Mouse (Mus musculus): ENCODE measurements around the gene Clcn6.

The Clcn6 gene

DNA sequence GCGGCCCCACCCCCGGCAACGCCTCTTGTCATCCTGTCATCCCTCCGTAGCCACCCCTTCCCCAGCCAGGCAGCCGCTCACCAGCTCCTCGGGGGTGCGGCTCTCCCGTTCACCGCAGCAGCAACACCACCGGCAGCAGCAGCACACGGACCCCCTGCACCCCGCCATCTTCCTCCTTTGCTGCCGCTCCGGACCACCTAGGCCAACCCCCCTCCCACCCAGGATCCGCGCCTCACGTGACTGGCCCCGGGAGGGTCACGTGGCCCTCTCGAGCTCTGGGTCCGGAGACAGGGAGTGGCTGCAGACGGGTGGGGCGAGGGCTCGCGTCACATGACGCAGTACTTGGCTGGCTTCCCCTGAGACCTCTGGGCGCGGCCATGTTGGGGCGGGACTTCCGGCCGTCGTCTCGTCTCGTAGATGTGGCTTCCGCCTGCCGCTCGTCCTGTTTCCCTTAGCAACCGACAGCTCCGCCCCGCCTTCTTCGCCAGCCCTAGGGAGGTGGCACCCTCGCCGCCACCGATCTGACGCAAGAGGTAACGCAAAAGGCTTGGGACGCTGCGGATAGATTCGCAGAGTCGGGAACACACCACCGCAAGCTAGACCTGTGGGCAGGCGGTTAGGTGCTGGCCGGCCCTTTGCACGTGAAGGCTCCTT is at the start of gene Clcn6, which contains the start of gene Mthfr:
TSS of gene Clcn6 (minus strand) at position 222 of the 654 bp plus-strand sequence.
TSS of gene Mthfr (plus strand) at position 478 of the 654 bp plus-strand sequence.
- DNase-seq (ENCODE audit: low spot score): peak; percentile 98

DNA sequence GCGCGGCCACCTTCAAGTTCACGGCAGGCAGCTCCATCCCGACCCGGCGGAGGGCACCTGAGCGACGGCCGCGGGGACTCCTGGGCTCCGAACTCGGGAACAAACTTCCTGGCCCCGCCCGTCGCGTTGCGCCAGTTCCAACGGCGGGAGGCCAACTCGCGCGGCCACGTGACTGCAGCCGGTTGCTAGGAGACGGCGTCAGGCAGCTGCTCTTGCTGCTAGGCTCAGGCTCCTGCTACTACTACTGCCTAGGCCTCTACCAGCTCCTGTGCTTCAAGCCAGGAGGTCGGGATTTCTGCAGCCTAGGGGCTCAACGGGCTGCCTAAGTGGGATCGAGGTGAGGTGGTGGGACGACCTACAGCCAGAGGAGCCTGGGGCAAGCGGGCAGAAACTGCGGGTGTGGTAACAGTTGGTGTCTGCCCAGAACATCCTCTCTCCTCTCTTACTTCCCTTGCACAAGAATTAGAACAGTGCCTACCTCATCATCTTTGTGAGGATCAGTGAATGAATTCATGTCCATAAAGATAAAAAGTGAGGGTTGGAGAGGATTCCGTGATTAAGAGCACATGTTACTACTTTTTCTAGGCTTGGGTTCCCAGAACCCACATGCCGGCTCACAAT is 49.4 kb upstream of the Clcn6 start, which contains the start of gene Agtrap:
TSS of gene Agtrap (minus strand) at position 125 of the 621 bp plus-strand sequence.
- peak; percentile 79 for DNase-seq (ENCODE audit: low spot score)

DNA sequence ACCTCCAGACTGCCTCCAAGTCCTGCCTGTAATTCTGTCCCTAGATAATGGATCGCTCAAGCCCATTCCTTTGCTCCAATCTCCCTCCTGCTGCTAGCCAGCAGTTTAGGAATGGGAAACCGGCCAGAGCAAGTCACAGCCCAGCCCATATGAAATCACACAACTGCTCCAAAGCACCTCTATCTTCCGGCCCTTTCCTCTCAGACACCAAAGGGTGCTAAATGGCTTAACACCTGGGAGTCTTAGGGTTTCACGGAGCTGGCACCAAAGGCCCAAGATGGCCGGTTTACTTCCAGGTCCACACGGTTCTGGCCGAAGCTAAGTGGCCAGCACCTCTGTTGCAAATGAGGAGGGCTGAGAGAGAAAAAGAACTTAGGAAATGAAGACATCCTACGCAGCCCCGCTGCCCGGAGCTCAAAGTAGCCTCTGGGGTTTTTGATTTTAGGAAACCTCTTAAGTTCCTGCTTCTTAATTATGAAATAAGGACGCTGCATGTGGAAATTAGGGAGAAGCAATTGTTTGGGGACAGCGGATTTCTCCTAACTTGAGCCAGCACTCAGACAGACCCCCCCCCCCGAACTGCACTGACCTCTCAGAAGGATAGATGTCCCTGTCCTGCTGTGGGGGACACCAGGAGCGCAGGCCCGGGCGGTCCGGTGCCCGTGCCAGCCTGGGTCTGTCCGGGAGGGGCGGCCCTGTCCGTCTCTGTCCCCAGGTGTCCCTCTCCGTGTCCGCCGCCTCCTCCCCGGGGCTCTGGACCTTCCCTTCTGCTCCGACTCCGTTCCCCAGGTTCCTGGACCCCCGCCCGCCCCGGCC is 48.7 kb upstream of the Clcn6 start:
- DNase-seq (ENCODE audit: low spot score): no peak

DNA sequence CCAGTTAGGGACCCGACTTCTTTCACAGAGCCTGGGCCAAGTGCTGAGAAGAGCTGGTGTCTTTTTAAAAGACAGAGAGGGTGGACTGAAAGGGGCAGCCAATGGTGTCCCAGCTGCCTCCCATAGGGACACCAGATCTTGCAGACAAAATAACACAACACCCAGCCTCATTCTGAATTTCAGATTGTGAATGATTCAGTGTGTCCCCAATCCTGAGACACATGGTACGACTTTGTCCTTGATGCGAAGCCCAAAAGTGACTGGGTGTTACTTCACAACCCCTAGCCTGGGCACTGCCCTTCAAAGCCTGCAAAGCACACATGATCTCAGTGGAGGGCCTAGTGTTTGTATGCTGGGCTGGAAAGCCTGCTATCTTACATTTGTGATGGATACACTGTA is 47.3 kb upstream of the Clcn6 start:
- no peak for DNase-seq (ENCODE audit: low spot score)

DNA sequence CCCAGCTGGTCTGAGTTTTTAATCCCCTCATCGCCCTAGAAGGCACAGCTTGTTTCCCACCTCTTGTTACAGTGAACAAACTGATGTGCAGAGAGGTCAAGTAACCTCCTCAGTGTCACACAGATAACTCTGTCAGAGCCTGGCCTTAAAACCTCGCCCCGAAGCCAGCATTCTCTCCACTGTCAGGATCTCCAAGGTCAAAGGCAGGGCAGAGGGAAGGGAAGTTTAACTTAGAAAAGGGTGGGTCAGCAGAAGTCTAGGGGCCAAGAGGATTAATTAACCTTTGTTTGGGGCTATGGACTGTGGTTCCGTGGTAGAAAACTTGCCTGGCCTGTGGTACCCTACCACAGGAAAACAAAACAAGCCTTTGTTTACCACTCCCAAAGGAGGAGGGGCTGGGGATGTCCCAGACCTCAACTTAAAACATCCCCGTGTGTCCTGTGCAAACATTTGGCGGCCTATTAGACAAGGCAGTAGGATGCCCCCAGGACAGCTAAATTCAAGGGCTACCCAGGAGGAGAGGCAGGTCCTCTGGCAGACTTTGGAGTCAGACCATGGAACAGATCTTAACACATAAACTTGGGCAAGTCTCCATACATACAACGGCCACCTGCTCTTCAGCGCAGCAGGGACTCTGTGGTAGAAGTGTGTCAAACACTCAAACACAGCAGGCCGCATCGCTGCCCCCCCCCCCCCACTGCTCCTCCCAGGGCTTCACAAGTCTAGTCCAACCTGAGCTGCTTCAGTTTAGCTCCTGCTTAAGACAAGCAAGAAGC is 46.7 kb upstream of the Clcn6 start:
- no peak for DNase-seq (ENCODE audit: low spot score)

DNA sequence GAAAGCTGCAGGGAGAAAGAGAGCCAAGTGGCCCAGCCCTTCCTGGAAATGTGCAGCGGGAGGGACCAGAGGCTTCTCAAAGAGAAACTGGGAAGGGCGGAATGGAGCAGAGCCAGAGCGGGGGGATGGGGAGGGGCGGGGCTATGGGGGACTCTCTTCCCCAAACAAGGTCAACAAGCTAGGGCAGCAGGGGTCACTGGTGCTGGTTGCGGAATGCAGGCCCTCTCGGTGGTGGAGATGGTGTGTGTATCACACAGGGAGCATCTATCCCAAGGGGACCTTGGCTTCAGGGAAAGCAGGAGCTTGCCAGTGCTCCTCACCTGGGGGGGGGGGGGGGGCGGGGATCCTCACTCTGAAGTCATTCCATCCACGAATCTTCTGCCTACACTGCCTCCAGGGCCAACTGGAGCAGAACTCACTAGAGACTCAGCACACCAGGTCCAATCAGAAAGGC is 45.7 kb upstream of the Clcn6 start:
- DNase-seq (ENCODE audit: low spot score): no peak

DNA sequence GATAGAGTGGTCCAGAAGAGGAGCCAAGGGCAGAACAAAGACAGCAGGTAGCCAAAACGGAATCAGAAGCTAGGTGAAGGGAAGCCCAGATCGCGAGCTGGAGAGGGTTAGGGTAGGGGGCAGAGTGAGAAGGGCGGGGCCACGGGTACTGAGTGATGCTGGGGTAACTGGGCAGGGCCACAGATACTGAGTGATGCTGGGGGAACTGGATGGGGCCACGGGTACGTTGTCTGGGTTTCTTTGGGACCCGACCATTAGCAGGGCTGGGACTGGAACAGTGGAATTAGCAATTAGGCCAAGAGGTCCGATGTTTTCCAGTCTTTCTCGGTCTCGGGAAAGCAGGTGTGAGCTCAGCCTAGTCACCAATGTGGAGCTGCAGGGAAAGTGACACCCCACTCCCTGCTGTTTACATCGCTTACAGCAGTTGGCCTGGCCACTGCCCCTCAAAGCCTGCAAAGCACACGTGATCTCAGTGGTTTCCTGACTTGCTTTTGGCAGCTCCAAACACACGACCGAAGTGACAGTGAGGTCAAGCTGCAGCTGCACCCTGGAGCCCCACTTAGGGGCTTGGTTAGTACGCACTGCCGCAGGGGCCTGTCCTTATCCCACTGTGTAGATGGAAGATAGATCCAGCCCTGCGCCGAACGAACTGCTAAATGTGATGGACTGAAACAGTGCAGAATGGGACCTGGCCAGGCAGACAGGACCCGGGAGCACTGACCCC is 44.7 kb upstream of the Clcn6 start:
- peak; percentile 23 for DNase-seq (ENCODE audit: low spot score)

DNA sequence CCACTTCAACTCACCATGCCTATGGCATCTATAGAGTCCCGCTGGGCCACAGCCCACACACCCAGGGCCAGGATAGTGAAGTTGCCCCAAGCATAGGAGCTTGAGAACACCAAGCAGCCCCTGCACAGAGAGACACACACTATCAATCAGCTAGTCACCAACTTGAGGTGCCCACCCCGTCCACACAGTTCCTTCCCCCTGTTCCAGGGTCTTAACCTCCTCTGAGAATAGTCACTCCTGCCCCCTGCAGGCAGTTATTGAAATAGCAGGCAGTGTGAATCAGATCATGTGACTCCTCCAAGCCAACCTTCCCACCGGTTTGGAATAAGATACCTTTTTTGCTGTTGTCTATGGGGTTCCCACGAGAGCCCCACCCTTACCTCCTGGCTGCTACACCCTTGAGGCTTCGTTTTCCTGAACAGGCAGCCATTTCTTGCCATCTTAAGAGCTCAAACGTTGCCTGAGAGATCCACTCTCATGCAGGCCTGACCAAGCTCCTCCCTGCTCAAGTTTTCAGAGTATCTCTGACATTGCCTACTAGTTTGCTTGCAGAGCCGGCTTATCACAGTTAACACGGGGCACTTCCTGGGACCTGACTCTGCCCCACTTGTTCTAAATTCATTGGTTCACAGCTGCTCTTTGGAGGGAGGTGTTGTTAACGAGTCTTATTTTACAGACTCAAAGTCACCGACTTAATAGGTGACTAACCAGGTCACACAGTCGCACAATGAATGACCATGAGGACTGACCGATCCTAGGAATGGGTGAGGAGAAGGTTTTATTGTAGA is 43.8 kb upstream of the Clcn6 start:
- peak; percentile 74 for DNase-seq (ENCODE audit: low spot score)

DNA sequence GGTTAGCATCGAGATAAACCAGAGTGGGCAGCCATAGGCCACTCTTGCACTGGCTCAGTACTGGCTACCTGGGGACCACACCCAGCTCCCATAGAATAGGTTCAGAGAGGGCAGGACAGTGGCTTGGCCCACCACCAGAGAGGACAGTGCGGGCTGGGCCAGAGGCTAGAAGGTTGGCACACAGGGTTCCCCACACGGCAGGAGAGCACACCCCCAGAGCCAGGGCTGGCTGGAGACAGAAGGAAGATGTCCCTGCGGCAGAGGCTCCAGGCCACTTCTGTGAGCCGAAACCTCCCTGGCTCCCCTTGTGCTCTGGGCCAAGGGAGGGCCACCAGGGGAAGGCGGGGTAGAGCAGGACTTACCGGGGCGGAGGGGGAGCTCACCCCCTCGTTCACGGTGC is 42.6 kb upstream of the Clcn6 start:
- DNase-seq (ENCODE audit: low spot score): no peak

DNA sequence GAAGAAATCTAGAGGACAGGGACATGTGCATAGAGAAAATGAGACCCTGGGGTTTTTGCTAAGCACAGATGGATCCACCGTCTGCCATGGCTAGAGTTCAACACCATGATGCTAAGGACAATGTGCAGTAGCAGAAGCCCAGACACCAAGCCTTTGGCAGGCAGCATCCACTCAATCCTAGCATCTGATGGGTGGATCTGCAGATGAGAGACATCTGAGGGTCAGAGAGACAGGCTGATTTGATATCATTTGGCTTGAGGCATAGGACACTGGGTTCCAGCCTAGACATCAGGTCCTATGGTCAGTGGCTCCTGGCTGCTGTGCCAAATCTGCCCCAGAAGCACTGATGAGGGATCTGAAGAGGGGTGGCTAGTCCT is 42.0 kb upstream of the Clcn6 start:
- DNase-seq (ENCODE audit: low spot score): no peak

DNA sequence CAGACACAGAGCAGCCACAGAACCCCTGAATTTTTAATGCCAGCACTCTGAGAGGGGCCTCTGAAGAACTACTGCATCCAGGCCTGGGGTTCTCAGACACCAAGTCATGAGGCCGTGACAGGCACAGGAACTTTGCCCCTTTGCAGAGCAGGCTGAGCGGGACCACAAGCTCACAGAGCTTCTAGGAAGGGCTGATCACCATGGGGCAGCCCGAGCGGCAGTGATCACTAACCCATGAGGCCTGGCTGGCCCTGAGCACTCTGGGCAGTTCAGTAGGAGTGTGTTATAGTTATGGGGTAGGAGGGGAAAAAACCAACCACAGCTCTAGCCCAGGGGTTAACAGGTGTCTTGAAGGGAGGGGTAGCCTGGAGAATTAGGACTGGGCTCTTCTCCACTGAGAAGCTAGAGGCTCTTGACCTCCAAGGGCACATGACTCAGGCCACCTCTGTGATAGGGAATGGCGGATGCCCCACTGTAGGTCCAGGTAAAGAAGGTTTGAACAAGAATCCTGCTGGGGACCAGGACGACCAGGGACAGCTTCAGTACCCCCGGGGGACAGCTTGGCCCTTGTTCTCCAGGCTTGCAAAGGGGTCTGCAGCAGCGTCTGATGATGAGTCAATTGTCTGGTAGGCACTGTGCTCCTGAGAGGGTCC is 41.4 kb upstream of the Clcn6 start:
- no peak for DNase-seq (ENCODE audit: low spot score)

DNA sequence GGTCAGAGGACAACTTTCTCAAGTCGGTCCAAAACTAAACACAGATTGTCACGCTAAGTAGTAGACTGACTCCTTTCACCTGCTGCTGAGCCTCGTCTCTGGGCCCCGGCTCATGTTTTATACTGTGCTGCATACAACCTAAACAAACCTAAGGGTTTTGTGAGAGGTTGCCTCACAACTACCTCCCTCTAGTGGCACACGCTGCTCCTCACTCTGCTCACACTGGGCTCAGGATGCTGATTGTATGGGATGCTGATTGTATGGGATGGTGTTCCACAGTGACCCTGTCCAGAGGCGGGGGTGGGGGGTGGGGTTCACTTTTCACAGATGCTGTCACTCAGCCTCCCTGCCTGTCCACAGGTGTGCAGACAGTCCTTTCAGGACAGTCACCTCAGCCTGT is 40.6 kb upstream of the Clcn6 start:
- DNase-seq (ENCODE audit: low spot score): no peak

DNA sequence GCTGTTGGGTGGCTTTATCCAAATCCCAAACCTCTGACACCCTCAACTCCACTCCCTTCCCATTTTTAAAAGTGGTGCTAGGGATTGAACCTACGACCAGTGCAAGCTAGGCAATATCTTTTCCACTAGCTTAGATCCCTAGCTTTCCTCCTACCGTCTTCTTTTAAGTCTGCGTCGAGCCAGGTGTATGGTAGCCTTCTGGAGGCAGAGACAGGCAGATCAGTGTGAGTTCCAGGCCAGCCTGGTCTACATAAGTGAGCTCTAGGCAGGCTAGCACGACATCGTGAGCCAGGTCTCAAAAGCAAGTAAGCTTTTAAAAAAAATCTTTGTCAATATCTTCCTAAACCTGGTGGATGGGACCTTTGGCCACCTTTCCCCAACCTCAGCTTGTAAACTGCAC is 37.3 kb upstream of the Clcn6 start:
- DNase-seq (ENCODE audit: low spot score): no peak

DNA sequence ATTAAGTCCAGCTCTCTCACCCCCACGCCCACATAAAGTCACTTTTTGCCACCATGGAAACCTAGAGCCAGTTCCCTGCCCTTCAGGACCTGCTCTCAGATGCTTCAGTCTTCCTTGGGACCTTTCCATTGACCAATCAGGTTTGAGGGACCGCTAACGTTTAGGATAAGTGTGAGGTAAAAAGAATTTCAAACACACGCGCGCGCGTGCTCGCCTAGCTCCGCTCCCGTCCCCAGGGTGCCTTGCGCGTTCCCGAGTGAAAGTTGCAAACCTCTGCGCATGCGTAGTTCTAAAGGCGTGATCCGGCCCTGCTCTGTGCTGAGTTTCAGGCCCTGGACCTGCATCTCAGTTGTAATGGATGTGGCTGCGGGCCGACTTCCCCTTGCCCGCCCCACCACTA is 36.6 kb upstream of the Clcn6 start:
- DNase-seq (ENCODE audit: low spot score): peak; percentile 57

DNA sequence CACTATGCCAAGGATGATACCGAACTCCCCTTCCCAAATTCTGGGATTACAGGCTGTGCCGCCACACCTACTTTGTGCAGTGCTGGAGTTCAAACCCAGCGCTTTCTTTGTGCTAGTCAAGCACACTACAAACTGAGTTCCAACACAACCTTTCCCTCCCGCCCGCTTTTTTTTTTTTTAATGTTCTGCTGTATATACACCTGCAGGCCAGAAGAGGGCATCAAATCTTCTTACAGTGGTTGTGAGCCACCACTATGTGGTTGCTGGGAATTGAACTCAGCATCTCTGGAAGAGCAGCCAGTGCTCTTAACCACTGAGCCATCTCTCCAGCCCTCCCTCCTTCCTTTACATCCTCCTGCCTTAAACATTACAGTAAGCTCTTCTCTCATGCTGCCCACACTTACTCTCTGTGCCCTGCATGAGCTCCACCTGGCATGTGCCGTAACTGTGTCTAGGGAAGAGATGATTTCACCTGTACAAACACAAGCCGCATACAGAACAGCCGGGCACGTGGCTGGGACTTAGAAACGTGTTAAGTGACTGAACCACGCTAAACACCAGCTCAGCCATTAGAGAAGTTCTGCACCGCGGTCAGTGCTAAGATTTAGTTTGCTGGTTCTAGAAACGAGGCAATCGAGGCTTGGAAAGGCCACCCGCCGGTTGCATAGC is 36.0 kb upstream of the Clcn6 start:
- peak; percentile 29 for DNase-seq (ENCODE audit: low spot score)

DNA sequence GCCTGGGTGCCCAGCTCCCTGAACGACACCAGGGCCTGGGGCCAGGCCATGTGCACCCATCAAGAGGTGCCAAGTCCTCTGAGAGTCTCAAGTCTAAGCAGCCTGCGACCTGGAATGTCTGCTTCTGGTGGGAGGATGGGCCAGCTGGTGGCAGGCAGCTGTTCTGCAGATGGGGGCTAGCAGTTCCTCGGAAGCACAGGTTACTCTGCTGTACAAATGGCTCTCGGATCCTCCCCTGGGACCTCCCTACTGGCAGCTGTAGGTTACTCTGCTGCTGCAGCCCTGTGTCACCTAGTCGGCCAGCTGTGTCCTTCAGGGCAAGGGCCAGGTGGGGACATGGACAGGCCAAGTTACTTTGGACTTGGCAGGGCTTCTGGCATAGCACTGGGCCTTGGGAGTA is 32.9 kb upstream of the Clcn6 start:
- DNase-seq (ENCODE audit: low spot score): no peak

DNA sequence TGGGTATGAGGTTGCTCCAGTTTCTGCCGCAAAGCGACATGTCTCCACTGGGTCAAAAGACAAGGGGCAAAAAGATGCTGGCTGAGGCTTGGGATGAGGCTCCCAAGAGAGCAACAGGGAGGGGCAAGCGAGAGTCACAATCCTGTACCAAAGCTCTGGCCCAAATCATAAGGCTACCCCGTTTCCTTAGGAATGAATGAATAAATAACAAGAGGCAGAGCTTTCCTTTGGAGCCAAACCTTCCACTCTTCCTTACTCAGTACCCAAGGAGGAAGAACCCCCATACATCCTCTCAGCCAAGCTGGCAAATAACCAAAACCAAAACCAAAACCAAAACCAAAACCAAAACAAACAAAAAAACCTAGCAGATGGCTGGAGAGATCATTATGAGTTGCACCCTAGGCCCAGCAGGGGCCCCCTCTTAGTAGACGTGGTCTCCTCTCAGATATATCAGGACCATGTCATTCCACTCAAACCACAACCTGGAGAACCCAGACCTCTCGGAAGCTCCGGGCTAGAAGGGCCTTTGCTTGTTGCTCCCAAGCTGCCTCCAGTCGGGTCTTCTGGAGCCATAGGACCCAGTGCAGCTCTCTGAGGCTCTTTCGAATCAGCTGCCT is 31.1 kb upstream of the Clcn6 start:
- no peak for DNase-seq (ENCODE audit: low spot score)

DNA sequence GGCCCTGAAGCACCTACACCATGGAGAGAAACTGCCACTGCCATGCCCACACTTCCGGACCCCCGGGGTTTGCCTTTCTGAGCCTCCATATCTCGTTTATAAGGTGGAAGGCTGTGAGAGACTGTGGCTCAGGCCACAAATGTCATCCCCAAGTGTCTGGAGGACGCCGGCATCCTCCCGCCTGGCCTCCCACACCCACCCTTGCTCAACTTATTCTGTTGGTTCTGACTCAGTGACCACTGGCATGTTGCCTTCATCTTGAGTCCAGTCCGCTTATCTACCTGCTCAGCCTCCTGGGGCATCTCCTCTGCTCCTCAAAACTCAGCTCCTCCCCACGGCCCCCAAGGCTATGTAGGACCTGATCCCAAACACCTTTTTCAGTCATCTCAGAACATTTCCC is 28.7 kb upstream of the Clcn6 start:
- no peak for DNase-seq (ENCODE audit: low spot score)

DNA sequence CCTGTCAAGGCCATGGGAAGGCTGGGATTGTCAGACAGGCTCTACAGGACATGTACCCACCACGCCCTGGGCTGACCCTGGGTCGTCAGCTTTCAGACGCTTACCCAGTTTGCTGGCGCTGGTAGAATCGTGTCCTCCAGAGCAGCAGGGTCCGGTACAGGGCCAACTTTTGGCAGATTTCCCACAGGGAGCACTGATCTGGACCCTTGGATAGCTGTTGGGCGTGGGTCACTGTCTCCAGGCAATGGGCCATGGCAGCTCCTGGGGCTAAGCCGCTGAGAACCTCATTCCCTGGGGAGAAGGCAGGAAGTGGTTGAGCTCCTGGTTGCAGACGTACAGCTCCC is 27.8 kb upstream of the Clcn6 start:
- no peak for DNase-seq (ENCODE audit: low spot score)

Data from c-Kit-positive CD71-positive TER-119-positive erythroid progenitor cells, embryonic 14.5 days (primary cell).